Mouse (Mus musculus) left cerebral cortex, postnatal 10 days (tissue): ENCODE measurements around the gene Plch2. TPM values are rescaled to one million over a fixed set of nuclear protein-coding genes. Genes with fewer than 3 reads are reported as not detected.

ENCODE experiments used
- DNase-seq, 2 experiments: peaks; one replicate each; pipeline ENCODE4 v3.0.0; 2021 to 2022; ENCODE audit warnings: low spot score in 2 of 2, mixed read lengths in 1 of 2; ENCODE audit errors: extremely low spot score in 1 of 2
- intact Hi-C: fragments of 180-260 bp; cut with DNase I; formaldehyde crosslinking; loops from one replicate; pipeline ENCODE4 v1.15.1; 2025
- total RNA-seq, 2 experiments: library from RNA; stranded (reverse); gene quantifications; 2 replicates each; pipeline ENCODE4 v1.2.3; 2021

Plch2 gene
- total RNA-seq, 2 experiments from 2014 or later = 33.3 to 41.2 TPM

GRCm38 (mm10) chr4:155076677-155077076 is 20.1 kb upstream of the Plch2 start:
- no peak for DNase-seq
- intact Hi-C loops = no loop called here

- intact Hi-C loops = no loop called here
- no peak for DNase-seq
These were observed 19.2 kb upstream of the Plch2 start for GRCm38 (mm10) chr4:155075813-155076212.

- DNase-seq = no peak
- intact Hi-C loops = no loop called here
These were observed 18.6 kb upstream of the Plch2 start for GRCm38 (mm10) chr4:155075137-155075536.

GRCm38 (mm10) chr4:155074418-155074817 is 17.8 kb upstream of the Plch2 start:
- DNase-seq = no peak
- intact Hi-C loops = no loop called here

GRCm38 (mm10) chr4:155070921-155071320 is 14.3 kb upstream of the Plch2 start:
- intact Hi-C loops = no loop called here
- no peak for DNase-seq

GRCm38 (mm10) chr4:155070199-155070598 is 13.6 kb upstream of the Plch2 start:
- DNase-seq = no peak
- intact Hi-C loops = no loop called here

- intact Hi-C loops = loop anchor here (5.0 kb wide), 1 partner anchor 192 kb away; no protein-coding TSS in a partner anchor
- DNase-seq = peak in 1 of 2 experiments; percentile 59
These were observed 12.6 kb upstream of the Plch2 start for GRCm38 (mm10) chr4:155069191-155069590.

- no peak for DNase-seq
- intact Hi-C loops = loop anchor here (5.0 kb wide), 1 partner anchor 191 kb away; no protein-coding TSS in a partner anchor
These were observed 11.9 kb upstream of the Plch2 start for GRCm38 (mm10) chr4:155068357-155068972.

- peak; percentile 94 to 98 for DNase-seq
- intact Hi-C loops = loop anchor here (5.0 kb wide), 1 partner anchor 190 kb away; no protein-coding TSS in a partner anchor
These were observed 10.4 kb upstream of the Plch2 start, which contains the start of gene Pex10 for GRCm38 (mm10) chr4:155066834-155067522. Gene Pex10 (plus strand): TSS chr4:155067016.

GRCm38 (mm10) chr4:155065970-155066833 is 9.6 kb upstream of the Plch2 start:
- peak; percentile 86 to 92 for DNase-seq
- intact Hi-C loops = loop anchor here (5.0 kb wide), 1 partner anchor 189 kb away; no protein-coding TSS in a partner anchor

GRCm38 (mm10) chr4:155064474-155064873 is 7.9 kb upstream of the Plch2 start:
- intact Hi-C loops = no loop called here
- no peak for DNase-seq

- no peak for DNase-seq
- intact Hi-C loops = loop anchor here (2.0 kb wide), 1 partner anchor 81 kb away; no protein-coding TSS in a partner anchor
These were observed 7.3 kb upstream of the Plch2 start for GRCm38 (mm10) chr4:155063895-155064294.

- no peak for DNase-seq
- intact Hi-C loops = no loop called here
These were observed 1.7 kb upstream of the Plch2 start for GRCm38 (mm10) chr4:155058325-155058724.

- intact Hi-C loops = no loop called here
These were observed 6.5 kb downstream of the Plch2 start for GRCm38 (mm10) chr4:155050116-155050515.

GRCm38 (mm10) chr4:155046636-155047035 is 9.9 kb downstream of the Plch2 start:
- intact Hi-C loops = no loop called here
- DNase-seq = no peak

More at GRCm38 (mm10) chr4:155050116-155050515, 6.5 kb downstream of the Plch2 start:
- no peak for DNase-seq

GRCm38 (mm10) chr4:155043289-155043625 is 13.3 kb downstream of the Plch2 start:
- DNase-seq = no peak
- intact Hi-C loops = no loop called here

- DNase-seq = peak in 1 of 2 experiments; percentile 57
- intact Hi-C loops = no loop called here
These were observed 13.8 kb downstream of the Plch2 start for GRCm38 (mm10) chr4:155042606-155043288.

- intact Hi-C loops = no loop called here
- DNase-seq = no peak
These were observed 15.9 kb downstream of the Plch2 start for GRCm38 (mm10) chr4:155040696-155041095.

GRCm38 (mm10) chr4:155040197-155040596 is 16.4 kb downstream of the Plch2 start:
- no peak for DNase-seq
- intact Hi-C loops = no loop called here
